Mouse (Mus musculus) thymus, adult 2 months (tissue): Measurements from ENCODE around the gene Mterf1b.

ENCODE experiments used
- CTCF ChIP-seq: fragments of 200-500 bp; IDR thresholded peaks from 2 replicates; pipeline ENCODE4 v1.5.1; 2012; ENCODE audit warnings: mild to moderate bottlenecking, control low read depth, low read length, moderate library complexity, borderline replicate concordance; ENCODE audit not compliant: control insufficient read depth, poor library complexity, insufficient read depth; ENCODE audit errors: extremely low read depth
- POLR2A ChIP-seq: fragments of 200-500 bp; IDR thresholded peaks from 2 replicates; pipeline ENCODE4 v1.6.1; 2012; ENCODE audit warnings: mild to moderate bottlenecking, low read length, control low read depth, moderate library complexity; ENCODE audit not compliant: control insufficient read depth, poor library complexity, insufficient read depth; ENCODE audit errors: extremely low read depth

- TF ChIP-seq CTCF (no peak), POLR2A (no peak)
Observed at GRCm38 (mm10) chr5:4232163-4232562, 40.0 kb downstream of the Mterf1b start.
